Mouse (Mus musculus): ENCODE data around the gene Pdpn. TPM values are rescaled to one million over a fixed set of nuclear protein-coding genes. Genes with fewer than 3 reads are reported as not detected.
A peak's percentile ranks its signal among the peaks of the same experiment; 100 is the strongest.
"Not testable (repeated sequence)": the region's sequence is repeated elsewhere in the genome, so short reads cannot be mapped to it uniquely, and the experiment has no call there.

Pdpn gene
- 10 to 100 TPM; 10.1 to 12.9 TPM for total RNA-seq (2021)

DNA sequence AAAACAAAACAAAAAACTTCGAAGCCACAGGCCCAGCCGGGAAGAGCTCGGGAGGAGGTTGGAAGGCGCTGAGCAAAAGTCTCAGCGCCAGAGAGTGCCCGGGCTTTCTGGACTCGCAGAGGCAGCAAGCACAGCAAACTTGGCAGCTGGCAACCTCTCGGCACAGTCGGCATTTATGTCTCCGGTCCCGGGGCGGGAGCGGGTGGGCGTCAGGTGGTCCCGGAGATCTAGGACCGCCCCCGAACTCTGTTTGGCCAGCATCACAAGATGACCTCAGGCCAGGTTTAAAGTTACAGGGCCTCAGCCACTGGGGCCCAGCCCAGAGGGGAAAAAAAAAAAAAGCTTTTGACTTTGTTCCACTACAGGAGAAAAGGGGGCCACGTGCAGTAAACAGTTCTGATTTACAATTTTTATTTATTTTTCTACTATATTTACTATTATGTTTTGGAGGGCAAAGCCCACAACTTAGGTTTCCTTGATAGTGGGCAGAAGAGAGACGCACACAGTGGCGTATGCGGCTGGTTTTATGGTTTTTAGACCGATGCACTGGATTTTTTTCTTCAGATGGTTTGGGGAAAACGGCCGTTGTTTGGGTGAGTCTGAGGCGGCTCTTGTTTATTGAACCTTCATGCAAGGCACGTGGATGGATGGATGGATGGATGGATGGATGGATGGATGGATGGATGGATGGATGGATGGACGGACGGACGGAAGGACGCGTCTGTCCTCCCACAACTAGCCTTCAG is at the start of gene Pdpn:
Gene Pdpn (minus strand): TSS at position 240 of the 746 bp plus-strand sequence.
- peak; percentile 61 to 65 for DNase-seq
- intact Hi-C loops (cut with DNase I), result no loop called here

DNA sequence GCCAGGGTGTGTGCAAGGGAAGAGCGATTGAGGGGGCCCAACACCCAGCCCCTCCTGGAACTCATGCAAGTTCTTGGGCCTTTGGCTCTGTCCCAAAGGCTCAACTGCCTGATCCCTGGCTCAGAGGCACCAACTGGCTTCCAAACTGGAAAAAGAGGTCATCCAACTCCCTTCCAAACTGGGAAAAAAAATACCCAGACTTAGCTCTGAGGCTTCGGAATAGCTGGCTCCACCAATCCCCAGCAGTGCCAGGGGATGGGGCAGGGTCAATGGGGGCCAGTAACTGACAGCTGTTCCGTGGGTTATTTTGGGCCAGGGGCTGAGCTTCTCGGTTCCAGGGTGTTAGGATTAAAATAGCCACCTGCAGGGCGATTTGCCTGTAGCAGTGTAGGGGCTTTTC is 49.3 kb upstream of the Pdpn start:
- no peak for DNase-seq
- intact Hi-C loops (cut with DNase I), result no loop called here

DNA sequence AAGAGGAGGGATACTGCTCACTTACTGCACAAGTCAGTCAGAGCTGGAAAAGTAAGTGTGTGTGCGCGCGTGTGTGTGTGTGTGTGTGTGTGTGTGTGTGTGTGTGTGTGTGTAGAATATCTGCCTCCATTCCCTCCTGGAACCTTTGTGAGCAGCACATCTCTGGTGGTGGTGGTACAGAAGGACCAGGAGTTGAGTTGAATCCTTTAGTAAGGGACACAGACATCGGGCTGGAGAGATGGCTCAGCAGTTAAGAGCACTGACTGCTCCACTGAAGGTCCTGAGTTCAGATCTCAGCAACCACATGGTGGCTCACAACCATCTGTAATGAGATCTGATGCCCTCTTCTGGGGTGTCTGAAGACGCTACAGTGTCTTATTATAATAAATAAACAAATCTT is 46.1 kb upstream of the Pdpn start:
- DNase-seq; intact Hi-C loops (cut with DNase I): not testable (repeated sequence)

DNA sequence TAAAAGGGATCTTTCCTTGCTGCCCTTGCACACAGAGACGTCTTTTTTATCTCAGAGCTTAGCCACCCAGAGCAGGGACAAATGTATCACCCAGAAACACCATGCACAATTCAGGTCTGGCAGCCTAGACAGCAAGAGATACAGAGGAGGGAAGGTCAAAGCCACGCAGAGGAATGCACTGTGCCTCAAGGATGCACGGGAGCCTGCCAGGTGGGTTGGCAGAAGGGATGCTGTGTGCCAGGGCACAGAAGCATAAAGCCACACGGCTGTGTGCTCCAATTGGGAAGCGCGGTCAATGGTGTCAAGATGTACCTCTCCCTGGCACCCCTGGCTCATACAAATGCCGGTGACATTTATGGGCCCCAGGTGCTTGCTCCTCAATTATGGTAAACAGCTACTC is 42.1 kb upstream of the Pdpn start:
- DNase-seq, result no peak
- intact Hi-C loops (cut with DNase I), result no loop called here

DNA sequence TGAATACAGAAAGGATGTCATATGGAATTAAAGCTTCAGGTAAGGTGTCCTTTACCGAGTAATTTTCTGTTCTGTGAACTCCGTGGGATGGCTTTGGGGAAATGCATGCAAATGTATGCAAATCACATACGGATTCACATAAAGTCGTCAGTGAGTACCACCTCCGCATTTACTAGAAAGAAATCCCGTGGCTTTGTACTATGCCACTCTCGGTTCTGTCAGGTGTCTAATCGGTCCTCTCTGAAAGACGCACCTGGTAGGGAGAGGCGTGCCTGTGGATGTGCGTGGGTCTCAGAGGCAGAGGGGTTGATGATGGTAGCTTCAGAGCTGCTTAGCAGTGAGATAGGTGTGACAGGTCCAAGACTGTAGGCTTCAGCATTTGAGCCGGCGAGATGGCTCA is 40.4 kb upstream of the Pdpn start:
- intact Hi-C loops (cut with DNase I), result no loop called here
- DNase-seq, result no peak

DNA sequence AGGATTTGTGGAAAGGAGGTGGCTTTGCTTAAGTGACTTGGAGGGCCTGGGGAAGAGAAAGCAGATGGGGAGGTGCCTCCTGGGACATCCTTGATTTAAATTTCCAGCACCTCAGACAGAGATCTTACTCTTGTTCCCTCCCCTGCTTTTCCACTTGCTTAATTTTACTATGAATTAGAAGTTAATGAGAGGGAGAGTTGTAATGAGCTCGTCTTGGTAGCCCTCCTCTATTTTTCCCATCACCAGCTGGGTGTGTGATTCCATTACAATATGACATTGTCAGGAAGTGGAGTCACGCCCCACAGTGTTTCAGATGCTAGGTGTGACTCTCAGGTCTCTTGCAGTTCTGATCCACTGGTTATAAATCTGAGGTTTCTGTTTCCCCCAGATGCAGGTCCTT is 36.7 kb upstream of the Pdpn start:
- intact Hi-C loops (cut with DNase I), result no loop called here
- DNase-seq, result no peak

DNA sequence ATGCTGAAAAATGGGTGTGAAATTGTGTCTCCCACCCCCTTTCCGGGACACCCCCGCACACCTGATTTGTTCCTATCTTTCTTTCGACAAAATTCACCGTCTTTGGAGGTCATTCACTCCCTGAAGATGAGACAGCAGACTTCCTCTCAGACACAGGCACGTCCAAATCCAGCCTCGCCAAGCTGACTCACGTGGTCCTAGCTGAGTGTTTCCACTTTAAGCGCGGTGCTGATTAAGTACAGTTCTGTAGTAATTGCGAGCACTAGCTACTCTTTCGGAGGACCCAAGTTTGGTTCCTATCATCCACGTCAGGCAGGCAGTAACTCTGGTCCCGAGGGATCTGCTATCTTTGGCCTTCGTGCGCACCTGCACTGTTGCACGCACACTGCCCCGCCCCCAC is 35.6 kb upstream of the Pdpn start:
- intact Hi-C loops (cut with DNase I), result no loop called here
- peak; percentile 8 to 23 for DNase-seq

DNA sequence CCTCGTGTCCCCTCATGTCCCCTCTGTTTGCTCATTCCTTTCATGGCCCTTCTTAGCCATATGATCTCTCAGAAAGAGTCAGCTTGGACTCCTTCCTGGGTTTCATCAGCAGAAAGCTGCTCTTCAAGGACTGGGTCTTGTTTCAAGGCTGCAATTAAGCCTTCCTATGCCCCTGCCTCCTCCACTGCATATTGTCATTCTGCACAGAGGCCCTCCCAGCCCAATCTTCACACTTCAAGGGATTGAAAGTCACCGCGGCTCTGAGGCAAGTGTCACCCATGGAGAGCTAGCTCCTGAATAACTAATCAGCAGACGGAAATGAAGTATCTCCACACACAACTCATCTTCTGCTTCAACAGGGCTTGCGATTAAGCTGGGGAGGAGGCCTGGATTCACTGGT is 34.8 kb upstream of the Pdpn start:
- no peak for DNase-seq
- intact Hi-C loops (cut with DNase I), result no loop called here

DNA sequence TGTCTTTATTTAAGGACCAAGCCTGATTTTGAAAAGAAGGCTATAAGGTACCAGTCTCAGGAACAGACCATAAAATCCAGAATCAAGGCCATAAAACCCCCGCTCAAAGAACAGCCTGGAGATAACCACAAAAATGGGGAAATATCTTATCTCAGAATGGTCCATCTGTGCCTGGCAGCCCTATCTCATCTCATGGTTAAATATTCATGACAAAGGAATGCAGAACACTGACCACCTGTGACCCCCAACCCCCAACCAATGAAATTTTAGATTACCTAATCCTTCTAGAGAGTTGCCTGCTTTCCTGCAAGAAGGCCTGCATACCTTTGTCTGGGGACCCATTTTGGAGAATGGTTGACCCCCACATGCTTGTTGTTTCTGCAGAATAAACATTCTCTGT is 32.4 kb upstream of the Pdpn start:
- intact Hi-C loops (cut with DNase I), result no loop called here
- no peak for DNase-seq

DNA sequence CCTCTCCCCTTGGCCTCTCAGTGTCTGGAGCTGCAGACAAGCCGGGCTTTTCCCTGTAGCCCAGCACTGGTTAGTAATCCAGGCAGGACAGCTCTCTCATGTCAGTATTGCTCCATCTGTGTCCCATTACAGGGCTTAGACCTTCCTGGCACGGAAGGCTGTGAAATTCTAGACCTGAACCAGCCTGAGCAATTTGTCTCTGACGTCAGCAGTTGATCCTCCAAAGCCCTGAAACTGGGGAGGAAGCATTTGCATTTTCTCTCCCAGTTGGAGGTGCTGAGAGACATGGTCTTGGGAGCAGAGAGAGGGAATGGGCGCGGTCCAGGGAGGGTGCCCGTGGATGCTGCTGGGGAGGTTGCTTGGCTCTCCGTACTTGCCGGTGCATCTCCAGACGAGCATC is 31.2 kb upstream of the Pdpn start:
- peak; percentile 40 to 43 for DNase-seq
- intact Hi-C loops (cut with DNase I), result no loop called here

DNA sequence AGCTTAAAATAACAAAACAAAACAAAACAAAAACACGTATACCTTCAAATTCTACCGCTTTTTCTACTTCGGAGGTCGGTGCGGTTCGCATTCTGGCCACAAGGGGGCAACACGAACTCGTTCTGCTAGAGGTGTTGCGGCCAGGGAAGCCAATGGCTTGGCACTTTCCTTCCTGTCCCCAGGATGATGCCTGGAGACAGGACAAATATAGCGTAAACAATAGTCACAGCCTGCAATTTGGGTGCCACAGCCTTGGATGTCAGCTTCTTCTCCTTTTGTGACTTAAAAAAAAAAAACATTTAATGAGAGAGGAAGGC is 26.2 kb upstream of the Pdpn start:
- peak; percentile 80 to 87 for DNase-seq
- intact Hi-C loops (cut with DNase I), result loop anchor here (1.0 kb wide), 1 partner anchor 55 kb away; no protein-coding TSS in a partner anchor

DNA sequence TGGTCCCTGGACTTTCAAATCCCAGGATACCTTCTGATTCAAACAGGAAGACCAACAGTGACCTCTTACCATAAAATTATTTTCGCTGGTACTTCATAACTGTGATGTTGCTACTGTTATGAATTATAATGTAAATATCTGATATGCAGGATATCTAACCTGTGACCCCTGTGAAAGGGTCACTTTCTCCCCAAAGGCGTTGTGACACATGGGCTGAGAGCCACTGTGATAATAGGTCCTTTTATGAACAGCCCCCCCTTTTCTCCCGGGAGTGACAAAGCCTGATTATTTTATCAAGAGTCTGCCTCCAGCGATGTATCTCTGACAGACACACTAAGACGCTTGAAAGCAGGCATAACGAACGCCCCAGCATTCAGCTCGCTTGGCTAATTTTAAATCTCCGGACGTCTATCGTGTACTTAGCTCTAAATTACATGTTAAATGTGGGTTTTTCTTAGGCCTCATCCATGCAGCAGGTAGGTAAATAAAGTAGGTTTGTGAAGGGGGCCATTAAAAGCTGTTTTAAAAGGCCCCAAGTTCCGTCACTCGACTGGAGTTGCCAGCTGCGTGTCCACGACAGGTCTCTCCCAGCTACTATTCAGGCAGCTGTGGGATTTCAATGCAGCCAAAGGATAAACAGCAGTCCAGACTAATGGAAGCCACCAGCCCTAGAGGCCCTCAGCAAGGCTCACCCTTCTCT is 25.7 kb upstream of the Pdpn start:
- intact Hi-C loops (cut with DNase I), result loop anchor here (1.0 kb wide), 1 partner anchor 55 kb away; no protein-coding TSS in a partner anchor
- DNase-seq, result peak in 1 of 2 experiments; percentile 7

DNA sequence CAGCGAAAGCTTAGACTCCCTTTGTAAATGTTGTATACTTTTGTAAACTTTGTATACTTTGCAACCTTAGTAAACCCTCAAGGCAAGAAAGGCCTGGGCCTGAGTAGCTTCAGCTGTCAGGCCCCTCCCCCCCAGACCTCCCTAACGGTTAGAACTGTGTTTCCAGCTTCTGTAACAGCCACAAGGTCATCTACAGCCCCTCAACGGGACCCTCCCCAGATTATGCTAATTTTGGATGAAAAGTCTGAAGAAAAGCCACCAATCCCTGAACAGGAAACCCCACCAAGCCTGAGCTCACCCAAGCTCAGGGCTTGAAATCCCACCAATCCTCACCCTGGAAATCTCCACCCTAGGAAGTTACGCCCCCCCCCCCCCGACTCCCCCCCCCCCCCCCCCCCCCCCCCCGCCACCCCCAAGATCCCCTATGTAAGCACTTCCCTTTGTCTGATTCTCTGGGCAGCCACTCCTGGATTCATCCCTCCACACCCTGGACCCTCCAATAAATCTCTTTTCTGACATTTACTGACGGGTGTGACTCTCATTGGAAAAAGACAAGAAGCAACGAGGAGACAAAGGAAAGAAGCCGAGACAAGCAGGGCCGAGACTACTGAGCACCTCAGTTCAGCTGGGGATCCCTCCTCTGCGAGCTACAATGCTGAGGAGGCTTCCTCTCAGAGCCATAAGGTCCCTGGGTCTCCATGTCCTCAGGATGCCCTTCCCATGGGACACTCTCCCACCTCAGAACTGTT is 25.0 kb upstream of the Pdpn start:
- intact Hi-C loops (cut with DNase I), result no loop called here
- DNase-seq, result no peak

DNA sequence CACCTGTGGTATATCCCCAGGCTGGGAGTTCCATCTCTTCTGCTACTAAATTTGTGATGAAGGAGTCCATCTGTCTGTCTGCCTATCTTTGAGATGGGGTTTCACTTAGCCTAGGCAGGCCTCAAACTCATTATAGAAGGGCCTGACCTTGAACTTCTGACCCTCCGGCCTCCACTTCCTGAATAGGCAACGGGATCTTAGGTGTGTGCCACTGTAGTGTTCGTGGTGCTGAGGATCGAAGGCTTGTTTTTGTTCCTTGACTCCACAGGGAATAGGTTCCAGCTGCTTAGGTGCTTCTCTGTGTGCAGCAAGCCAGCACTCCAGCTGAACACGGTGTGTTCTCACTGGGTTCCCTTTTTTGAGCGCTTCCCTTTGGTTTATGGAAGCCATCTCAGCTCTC is 13.9 kb upstream of the Pdpn start:
- intact Hi-C loops (cut with DNase I), result no loop called here
- DNase-seq, result no peak

DNA sequence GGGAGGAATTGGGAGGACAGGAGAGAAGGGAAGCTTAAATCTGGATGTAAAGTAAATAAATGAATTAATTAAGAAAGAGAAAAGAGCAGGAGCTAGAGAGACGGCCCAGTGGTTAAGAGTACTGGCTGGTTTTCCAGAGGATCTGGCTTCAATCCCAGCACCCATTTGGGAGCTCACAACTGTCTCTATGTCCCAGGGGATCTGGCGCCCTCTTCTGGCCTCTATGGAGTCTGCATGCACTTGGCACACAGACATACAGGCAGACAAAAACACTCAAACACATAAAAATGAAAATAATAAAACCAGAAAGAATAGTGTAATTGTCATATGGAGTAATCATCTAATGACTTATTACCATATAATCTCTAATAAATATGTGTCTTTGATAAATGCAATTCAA is 12.0 kb upstream of the Pdpn start:
- intact Hi-C loops (cut with DNase I), result no loop called here
- peak in 1 of 2 experiments; percentile 10 for DNase-seq

DNA sequence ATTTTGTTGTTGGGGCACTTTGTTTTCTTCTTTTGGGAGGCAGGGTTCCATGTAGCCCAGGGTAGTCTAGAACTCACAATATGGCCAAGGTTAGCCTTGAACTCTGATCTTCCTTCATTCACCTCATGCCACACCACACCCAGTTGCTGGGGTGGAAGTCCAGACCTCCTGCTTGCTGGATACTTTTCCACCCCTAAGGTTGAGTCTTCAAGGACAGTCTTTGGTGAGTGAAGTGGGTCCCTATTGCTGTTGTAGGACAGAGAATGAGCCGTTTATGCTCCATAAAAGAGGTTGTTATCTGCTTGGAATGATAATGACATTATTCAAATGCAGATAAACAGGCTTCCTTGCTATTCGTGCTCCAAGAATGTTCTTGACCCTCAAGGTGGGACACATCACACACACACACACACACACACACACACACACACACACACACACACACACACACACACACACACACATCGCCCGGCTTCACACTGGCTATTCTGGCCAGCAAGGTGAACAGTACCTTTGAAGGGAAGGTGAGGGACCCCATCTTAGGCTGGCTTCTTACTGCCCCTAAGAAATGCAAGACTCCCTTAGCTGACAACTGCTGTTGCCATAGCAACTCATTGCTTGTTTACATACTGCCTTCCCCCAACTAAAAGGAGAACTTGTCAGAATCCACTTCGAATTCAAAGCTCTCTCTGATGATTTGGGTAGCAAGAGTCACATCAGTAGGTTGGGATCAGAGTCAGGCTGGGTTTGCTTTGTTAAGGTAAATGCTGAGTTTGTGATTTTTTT is 6.8 kb upstream of the Pdpn start:
- DNase-seq, result no peak
- intact Hi-C loops (cut with DNase I), result no loop called here

DNA sequence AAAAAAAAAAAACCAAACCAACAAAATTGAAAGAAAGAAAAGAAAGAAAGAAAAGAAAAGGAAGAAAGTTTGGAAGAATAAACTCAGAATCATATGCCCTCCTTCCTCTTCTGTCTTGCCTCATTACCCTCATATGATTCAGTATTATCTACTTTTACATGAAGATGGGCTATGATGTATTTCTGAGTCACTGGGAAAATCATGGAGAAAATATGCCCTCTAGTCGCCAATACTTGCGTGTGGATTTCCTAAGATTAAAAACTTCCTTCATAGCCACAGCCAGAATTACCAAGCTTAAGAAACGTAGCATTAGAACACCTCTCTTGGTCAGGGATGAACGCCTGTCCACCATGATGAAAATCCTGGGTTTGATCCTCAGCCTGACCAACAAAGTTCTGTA is 5.7 kb upstream of the Pdpn start:
- intact Hi-C loops (cut with DNase I), result no loop called here
- DNase-seq, result no peak

DNA sequence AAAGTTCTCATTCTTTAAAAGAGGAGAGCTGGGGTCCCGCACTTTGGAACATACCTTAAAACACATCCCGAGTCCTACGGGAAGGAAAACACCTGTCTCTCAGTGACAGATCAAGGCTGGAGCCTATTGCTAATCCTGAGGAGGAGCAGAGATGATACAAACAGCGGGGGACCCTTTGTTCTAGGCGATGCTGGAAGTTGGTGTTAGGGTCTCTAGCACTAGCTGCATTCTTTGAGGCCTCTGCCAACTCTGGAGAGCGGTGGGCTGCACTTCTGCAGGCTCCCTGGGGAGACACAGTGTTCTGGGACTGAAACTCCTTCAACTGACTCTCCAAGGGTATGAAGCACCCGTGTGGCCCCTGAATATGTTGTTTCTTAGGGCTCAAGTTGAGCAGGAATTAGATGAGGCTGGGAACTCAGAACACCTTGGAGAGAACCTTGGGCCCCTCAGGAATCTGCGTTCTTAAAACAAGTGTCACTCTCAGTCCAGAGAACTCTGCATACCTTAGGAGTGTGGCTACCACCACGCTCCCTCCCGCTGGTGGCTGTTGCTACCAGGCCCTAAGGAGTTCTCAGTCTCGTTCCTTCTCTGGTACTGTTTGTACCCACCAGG is 3.0 kb upstream of the Pdpn start:
- no peak for DNase-seq
- intact Hi-C loops (cut with DNase I), result no loop called here

DNA sequence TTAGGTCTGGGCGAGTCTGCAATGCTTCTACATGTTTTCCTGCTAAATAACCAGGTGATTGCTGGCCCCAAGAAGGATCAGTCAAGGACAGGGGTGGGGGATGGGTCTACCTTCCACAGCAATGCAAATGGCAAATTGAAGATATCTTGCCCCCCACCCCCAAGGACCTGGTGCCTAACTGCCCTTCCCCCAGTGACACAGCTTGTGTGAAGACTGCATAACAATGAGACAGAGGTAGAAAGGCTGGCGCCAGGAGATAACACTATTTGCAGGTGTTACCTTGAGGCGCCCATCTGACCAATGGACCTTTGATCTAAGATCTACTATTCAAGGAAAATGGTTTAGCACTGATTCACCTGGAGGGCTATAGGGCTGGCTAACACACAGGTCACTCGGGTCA is 2.5 kb upstream of the Pdpn start:
- intact Hi-C loops (cut with DNase I), result no loop called here
- no peak for DNase-seq

DNA sequence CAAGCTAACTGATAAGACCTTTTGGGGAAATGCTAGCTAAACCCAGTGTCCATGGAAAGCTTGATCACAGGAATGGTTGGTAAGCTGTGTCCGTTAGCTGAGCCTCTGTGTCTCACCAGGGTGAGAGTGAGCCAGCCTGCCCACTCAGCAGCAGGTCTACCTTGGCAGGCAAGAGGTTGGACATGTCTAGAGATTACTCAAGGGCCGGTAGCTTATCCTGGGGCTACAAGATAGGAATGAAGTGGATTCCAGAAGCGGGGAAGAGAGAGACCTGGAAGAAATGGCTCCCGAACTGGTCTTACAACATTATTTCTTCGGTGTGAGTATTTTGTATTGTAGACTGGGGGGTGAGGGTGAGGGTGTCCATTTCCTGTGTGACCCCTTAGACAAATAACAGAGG is 1.7 kb upstream of the Pdpn start:
- DNase-seq, result no peak
- intact Hi-C loops (cut with DNase I), result no loop called here

Measured in heart, postnatal 10 days (tissue).